Comparison of ENCODE assay signal across 7 mouse cellular contexts in the genomic region with DNA sequence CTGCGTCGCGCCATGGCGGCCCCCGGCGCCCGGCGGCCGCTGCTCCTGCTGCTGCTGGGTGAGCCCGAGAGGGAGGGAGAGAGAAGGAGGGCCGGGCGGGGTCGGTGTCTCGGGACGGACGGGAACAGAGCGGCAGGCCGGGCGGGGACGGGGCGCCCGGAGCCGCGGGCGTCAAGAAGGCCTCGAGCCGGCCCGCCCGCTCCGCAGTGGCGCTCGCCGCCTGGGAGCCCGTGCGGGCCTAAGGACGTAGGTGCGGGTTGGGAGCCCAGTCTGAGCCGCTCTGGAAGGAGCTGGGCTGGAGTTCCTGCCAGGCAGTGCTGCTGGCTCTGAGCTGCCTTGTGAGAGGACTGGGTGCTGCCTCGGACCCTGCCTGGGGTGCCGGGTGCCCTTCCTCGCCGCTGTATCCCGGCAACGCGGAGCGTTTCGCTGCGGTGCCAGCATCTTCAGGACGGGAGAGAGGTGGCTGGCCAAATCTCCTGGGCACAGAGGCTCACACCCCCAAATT. TPM values are rescaled to one million over a fixed set of nuclear protein-coding genes. Genes with fewer than 3 reads are reported as not detected.
DNase-seq lines count a peak whose midpoint lies in the region; ATAC-seq lines count a peak whose summit lies in the region.

No protein-coding gene starts in this region.

- no peaks in the 10 kb centered on the region for H3K27me3 ChIP-seq in hindbrain, embryonic 11.5 days (ENCODE audit: control insufficient read depth, insufficient read depth, low read length)

- H3K27ac ChIP-seq in hindbrain, embryonic 11.5 days (ENCODE audit: low read depth, low read length): peak overlapping the region; percentile 64; the same call in 1 of the 2 replicates

- no peaks in the 10 kb centered on the region for H3K36me3 ChIP-seq in hindbrain, embryonic 11.5 days (ENCODE audit: control insufficient read depth, insufficient read depth, low read length)

- WGBS in hindbrain, embryonic 11.5 days: 1% methylated on average over 33 of the region's 49 CpGs

- DNase-seq in retina, embryonic 14.5 days (ENCODE audit: low spot score): peak; percentile 31
- no peak for DNase-seq in retina, postnatal 1 day
- peak; percentile 27 for DNase-seq in c-Kit-positive CD71-positive TER-119-positive erythroid progenitor cells, embryonic 14.5 days (ENCODE audit: low spot score)
- no peak for DNase-seq in hindbrain, embryonic 11.5 days (ENCODE audit: low spot score)
- peak; percentile 25 for DNase-seq in lung, postnatal 10 days
- DNase-seq in thymus, postnatal 25 days: no peak
- no peak for DNase-seq in cerebellum, postnatal 25 days

- peak overlapping the region; percentile 96 for H3K4me3 ChIP-seq in hindbrain, embryonic 11.5 days (ENCODE audit: low read depth, low read length)

- ATAC-seq in hindbrain, embryonic 11.5 days (ENCODE audit: low FRiP score): peak; percentile 74

- peaks cover 2% of the 10 kb centered on the region; the same call in 1 of the 2 replicates for H3K4me1 ChIP-seq in hindbrain, embryonic 11.5 days (replicated peaks; ENCODE audit: control insufficient read depth, insufficient read depth, low read length)

- H3K9ac ChIP-seq in hindbrain, embryonic 11.5 days (ENCODE audit: low read depth, low read length): peak overlapping the region; percentile 86

- H3K9me3 ChIP-seq in hindbrain, embryonic 11.5 days (ENCODE audit: control insufficient read depth, low read length): no peaks in the 10 kb centered on the region

- peak overlapping the region; percentile 88 for H3K4me2 ChIP-seq in hindbrain, embryonic 11.5 days (replicated peaks; ENCODE audit: low read depth, low read length)

RNA-seq across cellular contexts. Expression of a gene that starts 0.5 kb away (rescaled TPM):
- 261 and 286 TPM in 2 replicates for polyA plus RNA-seq in hindbrain, embryonic 11.5 days (2014; fragmentation: Nextera tagmentation; extraction: Ambion mirVana)

RNA-seq across cellular contexts. Expression of a gene that starts 41.0 kb away (rescaled TPM):
- polyA plus RNA-seq in hindbrain, embryonic 11.5 days (2014; fragmentation: Nextera tagmentation; extraction: Ambion mirVana): 12.9 and 13.0 TPM in 2 replicates

RNA-seq across cellular contexts. Expression of a gene that starts 54.0 kb away (rescaled TPM):
- 83.5 and 93.0 TPM in 2 replicates for polyA plus RNA-seq in hindbrain, embryonic 11.5 days (2014; fragmentation: Nextera tagmentation; extraction: Ambion mirVana)

RNA-seq across cellular contexts. Expression of a gene that starts 54.2 kb away (rescaled TPM):
- polyA plus RNA-seq in hindbrain, embryonic 11.5 days (2014; fragmentation: Nextera tagmentation; extraction: Ambion mirVana): 54.1 and 56.3 TPM in 2 replicates

Comparison
In these comparisons a context has a peak if more than half of its experiments do, and no peak if none do; other contexts are left out.
1. DNase-seq: peak in retina, embryonic 14.5 days (single experiment), c-Kit-positive CD71-positive TER-119-positive erythroid progenitor cells, embryonic 14.5 days (single experiment) and lung, postnatal 10 days (single experiment); none in retina, postnatal 1 day (single experiment), hindbrain, embryonic 11.5 days (single experiment), thymus, postnatal 25 days (single experiment) and cerebellum, postnatal 25 days (0 of 2).